Mouse (Mus musculus): ENCODE measurements around the gene Ctsk. TPM values are rescaled to one million over a fixed set of nuclear protein-coding genes. Genes with fewer than 3 reads are reported as not detected.

The Ctsk gene
- total and polyA plus RNA-seq, 2 experiments, result 0.60 to 1.3 TPM

DNA sequence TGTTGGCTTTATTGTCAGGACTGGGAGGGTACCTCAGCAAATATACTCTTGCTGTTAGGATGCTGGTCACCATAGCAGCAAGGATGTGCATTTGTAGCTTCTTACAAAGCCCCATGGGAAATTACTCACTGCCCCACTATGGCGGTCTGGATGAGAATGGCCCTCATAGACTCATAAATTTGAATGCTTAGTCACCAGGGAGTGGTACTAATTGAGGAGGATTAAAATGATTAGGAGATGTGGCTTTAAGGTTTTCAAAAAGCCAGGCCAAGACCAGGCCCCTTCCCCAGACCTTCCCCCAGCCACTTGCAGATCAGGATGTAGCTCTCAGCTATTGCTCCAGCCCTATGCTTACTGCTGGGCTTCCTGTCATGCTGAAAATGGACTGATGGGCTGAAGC lies 51.1 kb downstream of the Ctsk start:
- Histone ChIP-seq H3K79me2 (ENCODE audit: control insufficient read depth, insufficient read depth, low read length) (no peaks in the 10 kb centered on the region), H3K4me3 (ENCODE audit: insufficient read depth, low read depth, low read length) (no peak overlapping the region), H3K36me3 (ENCODE audit: control insufficient read depth, insufficient read depth, low read length) (no peaks in the 10 kb centered on the region), H3K4me1 (ENCODE audit: control insufficient read depth, insufficient read depth, low read length) (no peaks in the 10 kb centered on the region), H3K9ac (ENCODE audit: low read depth, low read length) (no peak overlapping the region), H3K27me3 (ENCODE audit: control insufficient read depth, insufficient read depth, low read length) (no peaks in the 10 kb centered on the region), H3K27ac (replicated peaks; ENCODE audit: insufficient read depth, low read depth, low read length) (no peak overlapping the region)
- TF ChIP-seq POLR2A (IDR thresholded peaks at IDR 0.05; ENCODE audit: extremely low read depth, insufficient read depth, low read length) (no peak), CTCF (IDR thresholded peaks at IDR 0.05; ENCODE audit: low read depth, low read length) (no peak)
- DNase-seq (ENCODE audit: extremely low read depth, low read depth, low spot score), result no peak
- 94% methylated on average over 1 of the region's 1 CpGs for WGBS

GRCm38 (mm10) chr3:95553986-95554385 lies 54.9 kb downstream of the Ctsk start:
- no peak for TF ChIP-seq CTCF (IDR thresholded peaks at IDR 0.05; ENCODE audit: low read depth, low read length)
- no peak for TF ChIP-seq POLR2A (IDR thresholded peaks at IDR 0.05; ENCODE audit: extremely low read depth, insufficient read depth, low read length)
- no peak for DNase-seq (ENCODE audit: extremely low read depth, low read depth, low spot score)
- Histone ChIP-seq H3K36me3 (ENCODE audit: control insufficient read depth, insufficient read depth, low read length) (no peaks in the 10 kb centered on the region), H3K9ac (ENCODE audit: low read depth, low read length) (no peak overlapping the region), H3K4me3 (ENCODE audit: insufficient read depth, low read depth, low read length) (no peak overlapping the region), H3K27ac (replicated peaks; ENCODE audit: insufficient read depth, low read depth, low read length) (no peak overlapping the region), H3K27me3 (ENCODE audit: control insufficient read depth, insufficient read depth, low read length) (no peaks in the 10 kb centered on the region), H3K4me1 (ENCODE audit: control insufficient read depth, insufficient read depth, low read length) (no peaks in the 10 kb centered on the region), H3K79me2 (ENCODE audit: control insufficient read depth, insufficient read depth, low read length) (no peaks in the 10 kb centered on the region)
- 28% methylated on average over 3 of the region's 3 CpGs for WGBS

Other genes with a start within 250 kb of the Ctsk start
- gene Bnipl, start 248.1 kb upstream of the Ctsk start, total RNA-seq (2014; rRNA removed), result 0.07 TPM in 1 of 2 replicates, not detected in the other
- gene Bnipl, start 248.1 kb upstream of the Ctsk start, polyA plus RNA-seq (2012; rRNA removed), result 0.16 TPM in 1 of 2 replicates, not detected in the other
- gene Mindy1, start 217.9 kb upstream of the Ctsk start, total RNA-seq (2014; rRNA removed), result 56.6 and 63.6 TPM in 2 replicates
- gene Mindy1, start 217.9 kb upstream of the Ctsk start, polyA plus RNA-seq (2012; rRNA removed), result 122 and 137 TPM in 2 replicates
- gene Prune1, start 217.2 kb upstream of the Ctsk start, total RNA-seq (2014; rRNA removed), result 7.6 and 7.8 TPM in 2 replicates
- gene Prune1, start 217.2 kb upstream of the Ctsk start, polyA plus RNA-seq (2012; rRNA removed), result 11.3 and 12.8 TPM in 2 replicates
- 0.54 and 0.55 TPM in 2 replicates for gene Anxa9, start 192.1 kb upstream of the Ctsk start, total RNA-seq (2014; rRNA removed)
- 0.47 and 0.91 TPM in 2 replicates for gene Anxa9, start 192.1 kb upstream of the Ctsk start, polyA plus RNA-seq (2012; rRNA removed)
- gene Cers2, start 184.5 kb upstream of the Ctsk start, total RNA-seq (2014; rRNA removed), result 283 and 284 TPM in 2 replicates
- gene Cers2, start 184.5 kb upstream of the Ctsk start, polyA plus RNA-seq (2012; rRNA removed), result 266 and 271 TPM in 2 replicates
- gene Setdb1, start 142.1 kb upstream of the Ctsk start, total RNA-seq (2014; rRNA removed), result 13.3 and 15.7 TPM in 2 replicates
- 6.3 and 8.6 TPM in 2 replicates for gene Setdb1, start 142.1 kb upstream of the Ctsk start, polyA plus RNA-seq (2012; rRNA removed)
- gene 4930558C23Rik, start 96.4 kb upstream of the Ctsk start, total RNA-seq (2014; rRNA removed), result not detected in 2 replicates
- not detected in 2 replicates for gene 4930558C23Rik, start 96.4 kb upstream of the Ctsk start, polyA plus RNA-seq (2012; rRNA removed)
- gene Arnt, start 64.9 kb upstream of the Ctsk start, total RNA-seq (2014; rRNA removed), result 23.6 and 24.3 TPM in 2 replicates
- gene Arnt, start 64.9 kb upstream of the Ctsk start, polyA plus RNA-seq (2012; rRNA removed), result 14.2 and 20.8 TPM in 2 replicates
- gene Ctss, start 27.5 kb downstream of the Ctsk start, total RNA-seq (2014; rRNA removed), result 60.6 and 77.4 TPM in 2 replicates
- gene Ctss, start 27.5 kb downstream of the Ctsk start, polyA plus RNA-seq (2012; rRNA removed), result 9.1 and 13.5 TPM in 2 replicates
- gene Hormad1, start 60.4 kb downstream of the Ctsk start, total RNA-seq (2014; rRNA removed), result not detected in 2 replicates
- gene Hormad1, start 60.4 kb downstream of the Ctsk start, polyA plus RNA-seq (2012; rRNA removed), result not detected in 2 replicates
- gene Golph3l, start 89.7 kb downstream of the Ctsk start, total RNA-seq (2014; rRNA removed), result 4.6 and 5.2 TPM in 2 replicates
- gene Golph3l, start 89.7 kb downstream of the Ctsk start, polyA plus RNA-seq (2012; rRNA removed), result 1.6 and 2.5 TPM in 2 replicates
- 23.5 and 25.1 TPM in 2 replicates for gene Ensa, start 125.7 kb downstream of the Ctsk start, total RNA-seq (2014; rRNA removed)
- gene Ensa, start 125.7 kb downstream of the Ctsk start, polyA plus RNA-seq (2012; rRNA removed), result 5.0 and 5.2 TPM in 2 replicates
- 57.5 and 92.2 TPM in 2 replicates for gene Mcl1, start 159.5 kb downstream of the Ctsk start, total RNA-seq (2014; rRNA removed)
- gene Mcl1, start 159.5 kb downstream of the Ctsk start, polyA plus RNA-seq (2012; rRNA removed), result 38.7 and 39.4 TPM in 2 replicates
- gene Adamtsl4, start 188.7 kb downstream of the Ctsk start, total RNA-seq (2014; rRNA removed), result 0.55 and 1.6 TPM in 2 replicates
- gene Adamtsl4, start 188.7 kb downstream of the Ctsk start, polyA plus RNA-seq (2012; rRNA removed), result 2.5 and 4.7 TPM in 2 replicates
- 48.1 and 87.7 TPM in 2 replicates for gene Ecm1, start 240.3 kb downstream of the Ctsk start, total RNA-seq (2014; rRNA removed)
- 354 and 374 TPM in 2 replicates for gene Ecm1, start 240.3 kb downstream of the Ctsk start, polyA plus RNA-seq (2012; rRNA removed)

All from liver, adult 2 months (tissue).